In genomic region chr17:33352981-33353380, GRCm38 (mm10) we compare ENCODE assay signal across 22 mouse cellular contexts. TPM values are rescaled to one million over a fixed set of nuclear protein-coding genes. Genes with fewer than 3 reads are reported as not detected.
DNase-seq lines count a peak whose midpoint lies in the region; ATAC-seq lines count a peak whose summit lies in the region.
"Had no signal": no experiment of that assay in that cellular context is flagged by ENCODE, and none has a peak within 500 bp of the region (broad histone marks: within the 10 kb centered on the region; RNA-seq: fewer than 3 reads in every experiment).

No protein-coding gene starts in this region.

- peak; percentile 64 for ATAC-seq in liver, embryonic 12.5 days
- no peak for ATAC-seq in liver, embryonic 11.5 days (replicated peaks; ENCODE audit: low FRiP score)
- ATAC-seq in megakaryocyte progenitor cell, adult 5-6 weeks (replicated peaks; ENCODE audit: poor library complexity) = peak; percentile 20; the same call in 1 of the 2 replicates
- ATAC-seq in hindbrain, embryonic 16.5 days = no peak
- ATAC-seq: forebrain, embryonic 14.5 days; forebrain, postnatal 0 days had no signal

- H3K4me1 ChIP-seq in liver, embryonic 12.5 days = peaks cover 15% of the 10 kb centered on the region
- no peaks in the 10 kb centered on the region for H3K4me1 ChIP-seq in liver, embryonic 11.5 days (replicated peaks; ENCODE audit: control insufficient read depth, insufficient read depth, low read length)
- H3K4me1 ChIP-seq in hindbrain, embryonic 16.5 days (ENCODE audit: control insufficient read depth, insufficient read depth, low read depth, low read length) = peaks cover 4% of the 10 kb centered on the region

- no peak for DNase-seq in liver, embryonic 11.5 days (ENCODE audit: low spot score)
- peak; percentile 19 for DNase-seq in ES-CJ7 (ENCODE audit: low read depth, low spot score)
- DNase-seq in ZHBTc4 (ENCODE audit: low read depth, low spot score) = peak; percentile 10
- DNase-seq in kidney, postnatal 14 days = no peak
- DNase-seq in natural killer cell, adult 2 months (ENCODE audit: low spot score in 2 of 2) = no peak
- DNase-seq: adrenal gland, adult 2 months; adrenal gland, postnatal 25 days; cerebellum, adult 18-20 months; cerebellum, adult 9-10 months; cerebellum, postnatal 14 days; forebrain, postnatal 0 days; gastrocnemius, postnatal 25 days; heart, adult 2 months; heart, postnatal 14 days; heart, postnatal 4 days had no signal

- 73% methylated on average over 1 of the region's 1 CpGs for WGBS in liver, embryonic 12.5 days (ENCODE audit: insufficient replicate concordance)
- 82% methylated on average over 1 of the region's 1 CpGs for WGBS in liver, embryonic 11.5 days
- 95% methylated on average over 1 of the region's 1 CpGs for WGBS in hindbrain, embryonic 16.5 days

- H3K9me3 ChIP-seq in liver, embryonic 12.5 days (replicated peaks) = peaks cover 16% of the 10 kb centered on the region; the same call in 1 of the 2 replicates
- peaks cover 9% of the 10 kb centered on the region for H3K9me3 ChIP-seq in liver, embryonic 11.5 days (ENCODE audit: control insufficient read depth, low read length)
- no peaks in the 10 kb centered on the region for H3K9me3 ChIP-seq in hindbrain, embryonic 16.5 days (ENCODE audit: control insufficient read depth, low read length)
- H3K9me3 ChIP-seq: heart, embryonic 10.5 days had no signal

- H3K9ac ChIP-seq in liver, embryonic 12.5 days = no peak overlapping the region
- no peak overlapping the region for H3K9ac ChIP-seq in liver, embryonic 11.5 days (ENCODE audit: low read depth, low read length)
- H3K9ac ChIP-seq in hindbrain, embryonic 16.5 days (ENCODE audit: low read depth, low read length) = no peak overlapping the region
- H3K9ac ChIP-seq: forebrain, postnatal 0 days; heart, embryonic 13.5 days; hindbrain, embryonic 14.5 days had no signal

- H3K27me3 ChIP-seq in liver, embryonic 12.5 days (replicated peaks) = no peaks in the 10 kb centered on the region
- H3K27me3 ChIP-seq in liver, embryonic 11.5 days (replicated peaks; ENCODE audit: control insufficient read depth, insufficient read depth, low read length) = no peaks in the 10 kb centered on the region
- no peaks in the 10 kb centered on the region for H3K27me3 ChIP-seq in hindbrain, embryonic 16.5 days (replicated peaks; ENCODE audit: control insufficient read depth, insufficient read depth, low read length)
- H3K27me3 ChIP-seq: heart, embryonic 13.5 days had no signal

- no peak overlapping the region for H3K4me2 ChIP-seq in liver, embryonic 12.5 days
- no peak overlapping the region for H3K4me2 ChIP-seq in liver, embryonic 11.5 days
- H3K4me2 ChIP-seq in hindbrain, embryonic 16.5 days (ENCODE audit: low read length) = no peak overlapping the region
- H3K4me2 ChIP-seq: heart, embryonic 13.5 days; hindbrain, embryonic 14.5 days had no signal

- H3K27ac ChIP-seq in liver, embryonic 12.5 days = no peak overlapping the region
- no peak overlapping the region for H3K27ac ChIP-seq in liver, embryonic 11.5 days (ENCODE audit: low read depth, low read length)
- H3K27ac ChIP-seq in hindbrain, embryonic 16.5 days (ENCODE audit: low read depth, low read length) = no peak overlapping the region
- H3K27ac ChIP-seq: heart, adult 2 months; heart, embryonic 10.5 days; heart, embryonic 13.5 days; hindbrain, embryonic 14.5 days had no signal

- H3K36me3 ChIP-seq in liver, embryonic 12.5 days = peaks cover 3% of the 10 kb centered on the region; the same call in 1 of the 2 replicates
- no peaks in the 10 kb centered on the region for H3K36me3 ChIP-seq in liver, embryonic 11.5 days (ENCODE audit: control insufficient read depth, insufficient read depth, low read length)
- H3K36me3 ChIP-seq in hindbrain, embryonic 16.5 days (ENCODE audit: control insufficient read depth, insufficient read depth, low read length) = no peaks in the 10 kb centered on the region

- H3K4me3 ChIP-seq in liver, embryonic 12.5 days = no peak overlapping the region
- H3K4me3 ChIP-seq in liver, embryonic 11.5 days (ENCODE audit: low read depth, low read length) = no peak overlapping the region
- no peak overlapping the region for H3K4me3 ChIP-seq in hindbrain, embryonic 16.5 days (ENCODE audit: low read length)
- H3K4me3 ChIP-seq: heart, adult 2 months; heart, embryonic 10.5 days; heart, embryonic 13.5 days had no signal

RNA-seq across cellular contexts. Expression of gene Zfp81, which starts 5.7 kb away (rescaled TPM):
- polyA plus RNA-seq in liver, embryonic 12.5 days (2016; fragmentation: Nextera tagmentation; extraction: Ambion mirVana) = 4.5 and 5.3 TPM in 2 replicates
- polyA plus RNA-seq in liver, embryonic 11.5 days (2014; fragmentation: Nextera tagmentation; extraction: Ambion mirVana) = 8.1 and 8.2 TPM in 2 replicates
- total RNA-seq in megakaryocyte progenitor cell, adult 5-6 weeks (2015) = 18.9 and 27.4 TPM in 2 replicates
- 11.9 and 14.5 TPM in 2 replicates for total RNA-seq in megakaryocyte progenitor cell, adult 5-6 weeks (2017)
- polyA plus RNA-seq in hindbrain, embryonic 16.5 days (2015; fragmentation: Nextera tagmentation; extraction: Ambion mirVana) = 10.5 and 12.5 TPM in 2 replicates

RNA-seq across cellular contexts. Expression of gene Zfp101, which starts 41.5 kb away (rescaled TPM):
- polyA plus RNA-seq in liver, embryonic 12.5 days (2016; fragmentation: Nextera tagmentation; extraction: Ambion mirVana) = 9.1 TPM in 2 replicates
- polyA plus RNA-seq in liver, embryonic 11.5 days (2014; fragmentation: Nextera tagmentation; extraction: Ambion mirVana) = 14.2 and 15.9 TPM in 2 replicates
- total RNA-seq in megakaryocyte progenitor cell, adult 5-6 weeks (2015) = 15.8 and 24.3 TPM in 2 replicates
- total RNA-seq in megakaryocyte progenitor cell, adult 5-6 weeks (2017) = 17.3 and 54.4 TPM in 2 replicates
- polyA plus RNA-seq in hindbrain, embryonic 16.5 days (2015; fragmentation: Nextera tagmentation; extraction: Ambion mirVana) = 10.9 and 11.1 TPM in 2 replicates

Comparison
In these comparisons a context has a peak if more than half of its experiments do, and no peak if none do; other contexts are left out.
1. ATAC-seq: peak in liver, embryonic 12.5 days (single experiment) and megakaryocyte progenitor cell, adult 5-6 weeks (single experiment); none in liver, embryonic 11.5 days (single experiment) and hindbrain, embryonic 16.5 days (single experiment).
2. DNase-seq: peak in ES-CJ7 (single experiment) and ZHBTc4 (single experiment); none in liver, embryonic 11.5 days (single experiment), kidney, postnatal 14 days (single experiment) and natural killer cell, adult 2 months (0 of 2).